Mouse (Mus musculus) MEL (cell line): Measurements from ENCODE around the gene Rgs6.

ENCODE experiments used
- CHD2 ChIP-seq: IDR thresholded peaks from 2 replicates; pipeline ENCODE4 v1.6.1; 2011; ENCODE audit warnings: low read length, improper control_type of control experiment
- CTCF ChIP-seq, 3 experiments: IDR thresholded peaks in 2 of 3; conservative IDR thresholded peaks in 1 of 3; 2 replicates each; pipeline ENCODE4 v1.5.1; 2011 to 2012; ENCODE audit warnings: low read length in 3 of 3, low read depth in 2 of 3, mild to moderate bottlenecking in 2 of 3, improper control_type of control experiment in 1 of 3, inconsistent platforms in 1 of 3, mixed read lengths in 1 of 3, moderate library complexity in 1 of 3; ENCODE audit not compliant: control insufficient read depth in 1 of 3, insufficient read depth in 1 of 3, poor library complexity in 1 of 3, severe bottlenecking in 1 of 3
- GABPA ChIP-seq: IDR thresholded peaks from 2 replicates; pipeline ENCODE4 v1.6.1; 2012; ENCODE audit warnings: low read depth, mild to moderate bottlenecking, inconsistent platforms, low read length, improper control_type of control experiment, moderate library complexity
- HCFC1 ChIP-seq: IDR thresholded peaks from 2 replicates; pipeline ENCODE4 v1.6.1; 2012; ENCODE audit warnings: low read depth, mild to moderate bottlenecking, inconsistent platforms, low read length, improper control_type of control experiment, moderate library complexity
- JUND ChIP-seq: IDR thresholded peaks from 2 replicates; pipeline ENCODE4 v1.6.1; 2011; ENCODE audit warnings: low read depth, mild to moderate bottlenecking, improper control_type of control experiment, low read length
- MAZ ChIP-seq: IDR thresholded peaks from 2 replicates; pipeline ENCODE4 v1.6.1; 2012; ENCODE audit warnings: low read depth, mild to moderate bottlenecking, inconsistent platforms, low read length, improper control_type of control experiment
- POLR2AphosphoS2 ChIP-seq: IDR thresholded peaks from 2 replicates; pipeline ENCODE4 v1.6.1; 2011; ENCODE audit warnings: low read length, improper control_type of control experiment
- RAD21 ChIP-seq: IDR thresholded peaks from 2 replicates; pipeline ENCODE4 v1.6.1; 2011; ENCODE audit warnings: mild to moderate bottlenecking, low read depth, low read length, improper control_type of control experiment
- TCF12 ChIP-seq: IDR thresholded peaks from 2 replicates; pipeline ENCODE4 v1.6.1; 2014; ENCODE audit warnings: low read depth, mild to moderate bottlenecking, inconsistent platforms, low read length, improper control_type of control experiment, moderate library complexity

DNA sequence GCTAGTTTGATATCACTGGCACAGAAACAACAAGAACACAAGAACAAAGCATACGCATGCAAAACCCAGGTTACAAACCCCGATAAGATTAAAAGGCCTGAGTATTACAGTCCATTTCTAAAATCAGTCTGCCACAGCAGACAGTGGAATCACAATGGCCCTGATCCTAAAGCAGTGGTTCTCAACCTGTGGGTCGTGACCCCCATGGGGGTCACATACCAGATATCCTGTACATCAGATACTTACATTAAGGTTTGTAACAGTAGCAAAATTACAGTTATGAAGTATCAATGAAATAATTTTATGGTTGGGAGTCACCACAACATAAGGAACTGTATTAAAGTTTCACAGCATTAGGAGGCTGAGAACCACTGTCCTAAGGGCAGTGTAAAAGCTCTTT lies 488.1 kb downstream of the Rgs6 start:
- TF ChIP-seq HCFC1, result no peak
- TF ChIP-seq CTCF (IDR thresholded peaks at IDR 0.05 in 2 of 3, conservative IDR thresholded peaks at IDR 0.05 in 1 of 3; ENCODE audit: control insufficient read depth in 1 of 3, insufficient read depth in 1 of 3, low read depth in 2 of 3, low read length in 3 of 3, poor library complexity in 1 of 3, severe bottlenecking in 1 of 3), result no peak
- TF ChIP-seq POLR2AphosphoS2, result no peak
- no peak for TF ChIP-seq GABPA
- no peak for TF ChIP-seq RAD21
- no peak for TF ChIP-seq MAZ
- TF ChIP-seq TCF12, result no peak
- TF ChIP-seq CHD2, result no peak
- TF ChIP-seq JUND, result no peak
